Mouse (Mus musculus) frontal cortex, postnatal 14 days (tissue): ENCODE measurements around the gene Bod1l.

Experiments used
- DNase-seq, 2 experiments: peaks; one replicate each; pipeline ENCODE4 v3.0.0; 2022; ENCODE audit warnings: low spot score in 2 of 2

Bod1l gene

DNA sequence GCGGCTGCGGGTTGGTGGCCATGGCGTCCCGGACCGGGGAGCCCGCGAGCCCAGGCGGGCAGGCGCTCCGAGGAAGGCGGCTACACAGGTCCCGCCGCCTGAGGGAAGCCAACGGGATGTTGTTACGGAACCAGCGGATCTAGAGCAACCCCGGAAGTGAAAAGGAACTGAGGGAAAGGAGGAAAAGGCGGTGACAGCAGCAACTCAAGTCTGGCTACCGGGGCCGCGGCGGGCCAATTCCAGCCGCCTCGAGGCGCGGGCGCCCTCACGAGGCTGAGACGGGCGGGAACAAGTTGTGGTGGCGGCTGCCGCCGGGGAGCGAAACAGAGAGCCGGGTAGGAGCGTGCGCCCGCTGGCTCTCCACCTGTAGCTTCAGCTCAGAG, at the start of gene Bod1l:
Gene Bod1l (minus strand): TSS at position 169 of the 383 bp plus-strand sequence.
- DNase-seq = peak; percentile 94 to 96

DNA sequence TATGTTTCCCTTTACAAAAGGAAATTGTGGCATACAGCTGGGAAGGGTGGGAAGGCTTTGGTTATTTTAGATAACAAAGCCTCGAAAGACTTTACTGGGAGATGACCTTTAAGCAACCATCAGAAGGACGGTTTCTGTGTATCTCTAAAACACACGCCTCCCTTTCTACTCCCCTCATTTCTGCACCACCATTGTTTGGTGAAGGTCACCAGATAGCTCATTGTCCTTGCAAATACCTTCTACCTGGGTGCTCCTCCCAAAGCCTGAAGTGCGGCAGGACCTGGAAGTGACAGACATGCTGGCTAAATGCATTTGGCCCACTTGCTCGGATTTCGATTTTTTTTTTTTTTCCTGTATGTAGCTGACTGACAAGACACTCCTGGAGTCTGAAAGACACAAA, 49.2 kb upstream of the Bod1l start:
- no peak for DNase-seq

DNA sequence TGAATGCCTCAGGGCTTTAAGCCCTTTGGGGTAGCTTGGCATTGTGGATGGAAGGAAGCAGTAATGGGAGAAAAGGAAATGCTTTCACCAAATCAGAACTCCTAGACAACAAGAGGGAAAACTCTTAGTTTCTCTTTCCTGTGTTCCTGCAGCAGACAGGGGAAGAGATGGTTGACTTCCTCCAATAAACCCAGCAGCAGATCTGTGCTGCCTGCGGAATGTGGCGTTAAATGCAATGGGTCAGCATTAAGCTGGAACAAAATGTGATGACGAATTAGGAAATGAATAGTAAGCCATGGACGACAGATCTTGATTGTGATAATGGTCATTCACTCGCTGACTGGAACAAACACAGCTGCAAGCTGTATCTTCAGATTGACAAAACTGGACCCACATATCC, 46.8 kb upstream of the Bod1l start:
- no peak for DNase-seq

DNA sequence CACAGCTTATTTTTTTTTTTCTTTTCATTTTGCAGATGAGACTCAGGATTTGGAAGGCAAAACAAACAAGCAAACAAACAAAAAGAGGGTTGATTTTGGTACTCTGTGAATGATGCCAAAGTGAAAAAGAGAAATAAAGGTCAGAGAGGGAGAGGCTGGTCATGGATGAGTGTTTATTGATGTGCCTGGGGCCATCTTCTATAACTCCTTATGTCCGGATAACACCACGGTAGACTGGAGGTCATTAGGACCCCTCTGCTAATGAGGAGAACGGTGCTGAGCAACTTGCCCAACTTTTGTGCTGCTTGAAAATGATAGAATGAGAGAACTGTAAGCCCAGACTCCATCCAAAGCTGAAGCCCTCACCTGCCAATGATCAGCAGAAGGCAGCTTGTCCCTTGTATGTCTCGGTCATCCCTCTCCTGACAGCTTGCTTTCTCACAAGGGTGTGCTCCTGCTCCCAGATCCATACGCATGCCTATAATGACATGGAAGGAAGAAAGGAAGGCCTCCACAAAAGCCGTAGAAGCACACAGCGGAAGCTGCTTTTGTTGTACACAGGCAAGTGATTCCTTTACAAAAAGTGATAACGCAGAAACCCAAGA, 45.2 kb upstream of the Bod1l start:
- no peak for DNase-seq

DNA sequence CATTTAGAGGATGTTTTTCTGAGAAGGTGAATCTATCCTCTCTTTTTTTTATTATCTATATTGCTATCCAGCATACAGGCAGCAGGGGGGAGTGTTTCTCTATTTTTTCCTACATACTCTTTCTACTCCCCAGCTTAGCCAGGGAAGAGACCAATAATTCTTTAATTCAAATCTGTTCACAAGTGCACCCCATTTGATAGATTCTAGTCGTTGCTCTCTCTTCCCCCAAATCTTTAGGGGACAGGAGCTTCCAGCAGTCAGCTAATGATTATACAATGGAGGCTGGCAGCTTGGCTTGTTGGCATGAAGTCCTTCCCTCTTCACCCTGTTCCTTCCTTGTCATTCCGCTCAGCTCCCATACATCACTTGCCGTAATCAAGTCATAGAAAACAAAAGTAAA, 44.7 kb upstream of the Bod1l start:
- peak in 1 of 2 experiments; percentile 11 for DNase-seq

DNA sequence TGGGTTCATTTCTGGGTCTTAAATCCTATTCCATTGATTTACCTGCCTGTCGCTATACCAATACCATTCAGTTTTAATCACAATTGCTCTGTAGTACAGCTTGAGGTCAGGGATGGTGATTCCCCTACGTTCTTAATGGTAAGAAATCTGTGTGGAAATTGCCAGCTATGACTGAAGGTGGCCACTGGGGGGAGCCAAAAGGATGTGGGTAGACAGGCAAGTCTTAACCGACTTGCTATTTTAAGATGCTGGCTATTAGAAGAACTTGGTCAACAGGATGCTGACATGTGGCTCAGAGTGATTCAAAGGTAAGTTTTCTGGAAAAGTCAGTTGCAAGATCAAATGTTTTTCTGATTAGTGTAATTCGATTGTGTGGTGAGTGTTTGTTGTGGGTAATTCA, 43.6 kb upstream of the Bod1l start:
- DNase-seq = peak; percentile 25 to 72

DNA sequence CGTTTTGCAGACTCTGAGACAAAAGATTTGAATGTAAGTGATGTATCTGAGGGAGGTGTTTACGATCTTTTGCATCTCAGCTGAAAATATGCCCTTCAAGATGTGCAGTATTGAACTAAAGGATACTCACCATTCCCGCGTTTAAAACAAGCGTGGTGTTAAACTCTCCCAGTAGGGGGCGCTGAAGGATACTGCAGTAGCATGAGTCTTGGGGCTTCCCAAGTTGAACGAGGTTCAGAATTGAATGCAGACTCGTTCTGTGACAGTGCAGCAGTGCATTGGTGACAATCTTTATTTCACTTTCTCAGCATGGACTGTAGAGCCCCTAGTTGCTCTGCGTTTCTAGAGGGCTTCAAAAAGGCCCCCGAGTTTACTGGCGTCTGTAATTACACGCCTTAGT, 40.4 kb upstream of the Bod1l start:
- peak in 1 of 2 experiments; percentile 60 for DNase-seq

DNA sequence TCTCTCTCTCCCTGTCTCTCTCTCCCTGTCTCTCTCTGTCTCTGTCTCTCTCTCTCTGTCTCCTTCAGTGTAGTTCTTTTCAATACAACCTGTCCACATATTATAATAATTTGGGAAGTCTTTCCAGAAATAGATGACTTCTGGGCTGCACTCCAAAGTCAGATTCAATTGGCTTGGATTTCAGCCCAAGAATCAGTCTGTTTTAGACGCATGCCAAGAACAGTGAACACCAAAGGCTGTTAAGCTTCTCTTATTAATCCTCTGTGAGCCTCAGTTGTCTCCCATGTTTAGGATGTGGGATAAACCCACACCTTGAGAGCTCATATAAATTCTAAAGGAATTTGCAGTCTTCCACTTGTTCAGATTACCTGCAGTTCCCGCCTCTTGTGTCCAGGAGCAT, 27.0 kb upstream of the Bod1l start:
- DNase-seq = no peak

DNA sequence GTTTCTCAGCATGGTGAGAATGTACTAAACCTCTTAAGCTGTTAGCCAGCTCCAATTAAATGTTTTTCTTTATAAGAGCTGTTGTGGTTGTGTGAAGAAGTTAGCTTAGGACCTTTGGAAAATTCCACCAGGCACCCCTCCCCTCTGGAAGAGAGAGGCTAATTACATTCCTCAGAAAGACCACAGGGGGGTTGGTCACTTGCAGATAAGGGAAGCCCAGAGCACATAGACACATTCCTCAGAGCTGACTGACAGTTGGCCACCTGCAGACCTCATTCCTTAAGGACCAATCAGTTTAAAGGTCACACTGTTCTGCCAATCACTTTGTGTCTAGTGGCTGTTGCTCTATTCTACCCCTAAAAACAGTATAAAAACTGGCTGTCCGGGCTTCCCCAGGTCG, 11.7 kb upstream of the Bod1l start:
- DNase-seq = no peak

DNA sequence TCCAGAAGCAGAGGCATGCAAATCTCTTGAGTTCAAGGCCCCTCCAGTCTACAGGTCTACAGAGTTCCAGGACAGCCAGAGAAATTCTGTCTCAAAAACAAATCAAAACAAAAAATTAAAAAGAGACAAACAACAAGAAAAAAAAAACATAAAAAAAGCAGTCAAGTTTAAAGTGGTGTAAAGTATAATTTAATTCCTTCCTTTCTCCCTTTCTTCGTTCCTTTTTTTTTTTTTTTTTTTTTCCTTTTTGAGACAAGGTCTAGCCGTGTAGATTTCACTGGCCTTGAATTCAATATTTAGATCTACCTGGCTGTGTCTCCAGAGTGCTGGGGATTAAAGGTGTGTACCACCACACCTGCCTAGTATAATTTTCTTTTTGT, 1.4 kb upstream of the Bod1l start:
- DNase-seq = no peak

DNA sequence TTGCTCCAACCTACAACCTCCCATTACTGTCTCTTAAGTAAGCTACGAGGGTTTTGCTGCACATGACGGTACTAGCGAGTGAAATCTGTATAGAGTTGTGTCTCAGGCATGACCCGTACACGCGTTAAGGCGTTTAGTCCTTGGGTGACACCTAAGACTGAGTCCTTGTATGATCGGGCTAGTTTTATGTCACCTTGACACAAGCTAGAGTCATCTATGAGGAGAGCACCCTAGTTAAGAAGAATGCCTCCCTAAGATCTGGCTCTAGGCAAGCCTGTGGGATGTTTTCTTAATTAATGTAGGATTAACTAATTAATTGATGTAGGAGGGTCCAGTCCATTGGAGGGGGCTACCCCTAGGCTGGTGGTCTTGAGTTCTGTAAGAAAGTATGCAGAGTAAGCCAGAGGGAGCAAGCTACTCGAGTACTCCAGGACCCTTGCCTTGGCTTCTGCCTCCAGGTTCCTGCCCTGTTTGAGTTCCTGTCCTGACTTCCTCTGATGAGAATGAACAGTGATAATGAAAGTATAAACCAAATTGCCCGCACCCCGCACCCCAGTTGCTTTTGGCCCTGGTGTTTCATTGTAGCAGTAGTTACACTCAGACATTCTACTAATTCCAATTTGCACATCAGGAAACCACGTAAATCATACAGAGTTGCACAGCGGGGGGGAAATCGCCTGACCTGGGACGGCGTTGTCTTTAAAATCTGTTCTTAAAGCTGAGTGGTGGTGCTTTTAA, 874 bp upstream of the Bod1l start:
- DNase-seq = peak in 1 of 2 experiments; percentile 4

DNA sequence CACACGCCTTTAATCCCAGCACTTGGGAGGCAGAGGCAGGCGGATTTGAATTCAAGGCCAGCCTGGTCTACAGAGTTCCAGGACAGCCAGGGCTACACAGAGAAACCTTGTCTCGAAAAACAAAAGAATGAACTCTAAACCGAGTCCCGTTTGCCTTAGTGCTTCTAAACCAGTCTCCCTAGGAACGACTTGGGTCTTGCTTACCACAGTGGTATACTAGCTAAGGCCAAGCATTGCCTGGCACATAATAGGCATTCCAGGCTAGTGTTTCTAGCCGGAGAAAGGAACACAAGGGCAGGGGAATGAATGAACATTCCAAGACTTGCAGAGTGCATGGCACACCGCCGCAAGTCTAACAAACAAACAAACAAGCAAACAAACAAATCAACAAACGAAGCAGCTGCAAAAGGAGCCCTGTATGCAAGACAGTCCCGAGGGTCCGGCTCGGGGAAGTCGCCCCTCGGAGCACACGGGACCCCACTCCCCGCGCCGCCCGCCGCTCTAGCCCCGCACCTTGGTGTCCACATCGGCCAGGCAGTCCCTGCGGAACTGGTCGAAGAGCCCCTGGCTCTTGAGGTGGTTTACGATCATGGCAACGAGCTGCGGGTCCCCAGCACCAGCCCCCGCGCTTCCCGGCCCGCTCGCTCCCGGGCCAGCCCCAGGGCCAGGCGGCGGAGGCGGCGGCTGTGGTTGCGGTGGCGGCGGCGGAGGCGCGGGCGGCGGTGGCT, 532 bp downstream of the Bod1l start:
- peak in 1 of 2 experiments; percentile 9 for DNase-seq

DNA sequence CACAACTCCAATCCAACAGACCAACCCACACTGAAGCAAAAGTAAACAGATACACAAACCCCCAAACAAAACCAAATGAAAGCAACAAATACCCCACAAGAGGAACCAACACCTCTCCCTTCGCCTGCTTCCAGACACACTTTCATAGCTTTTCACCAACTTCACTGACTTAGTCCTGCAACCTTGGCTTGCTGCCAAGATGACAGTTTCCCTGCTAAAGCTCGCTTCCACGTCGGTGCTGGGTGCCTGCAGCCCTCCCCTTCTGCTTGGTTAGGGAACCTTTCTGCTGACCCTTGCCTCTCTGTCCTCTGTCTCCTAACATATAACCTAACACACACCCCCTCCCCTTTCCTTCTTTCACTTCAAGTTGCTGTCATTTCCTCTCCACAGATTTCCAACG, 1.4 kb downstream of the Bod1l start:
- no peak for DNase-seq

DNA sequence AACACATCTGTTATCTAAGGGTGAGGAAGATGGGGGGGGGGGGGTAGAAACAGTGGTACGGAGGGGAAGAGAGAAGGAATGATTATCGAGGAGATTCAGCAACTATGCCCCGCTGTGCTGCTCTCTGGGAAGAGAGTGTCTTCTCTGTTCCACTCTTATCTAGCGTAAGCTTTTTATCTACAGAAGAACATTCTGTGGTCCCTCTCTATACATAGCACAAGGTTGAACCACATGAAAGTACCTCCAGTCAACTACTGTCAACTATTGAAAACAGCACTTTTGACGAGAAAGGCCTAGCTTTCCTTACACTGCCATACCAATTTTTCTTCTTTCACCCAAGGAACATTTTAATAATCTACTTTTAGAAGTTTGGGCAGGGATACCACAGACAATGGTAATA, 2.4 kb downstream of the Bod1l start:
- no peak for DNase-seq

DNA sequence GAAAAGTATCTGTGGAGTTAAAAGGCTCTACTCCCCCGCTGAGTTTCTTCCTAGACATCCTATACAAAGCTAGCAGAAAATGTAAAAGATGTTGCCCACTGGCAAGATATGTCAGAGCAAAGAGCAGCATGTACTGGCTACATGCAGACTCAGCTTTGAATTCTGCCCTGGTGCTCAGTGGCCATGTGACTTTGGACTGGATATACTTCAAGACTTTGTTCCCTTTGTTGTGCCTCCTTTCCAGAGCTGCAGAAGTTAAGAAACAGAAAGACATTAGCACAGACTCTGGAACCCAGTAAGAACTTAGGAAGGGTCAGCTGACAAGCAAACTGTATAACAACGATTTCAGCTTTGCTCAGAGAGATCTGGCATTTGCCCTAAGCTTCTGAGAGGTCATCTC, 14.0 kb downstream of the Bod1l start:
- no peak for DNase-seq

DNA sequence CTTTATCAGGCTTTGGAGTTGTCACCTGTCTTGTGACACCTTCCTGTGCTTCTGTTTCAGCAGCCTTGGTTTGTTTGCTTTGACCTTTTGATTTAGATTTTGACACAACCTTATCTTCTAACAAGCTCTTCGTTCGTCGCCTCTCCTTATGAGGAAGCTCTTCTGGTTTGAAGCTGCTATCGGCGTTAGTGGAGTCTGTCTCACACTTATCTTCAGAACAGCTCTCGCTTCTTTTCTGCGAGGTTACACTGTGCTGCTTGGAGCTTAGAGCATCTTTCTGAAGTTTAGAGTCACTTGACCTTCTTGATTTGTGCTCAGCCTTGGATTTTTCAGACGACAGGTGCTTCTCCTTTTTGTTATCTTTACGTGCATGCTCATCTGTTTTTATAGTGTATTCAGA, 23.0 kb downstream of the Bod1l start:
- no peak for DNase-seq

DNA sequence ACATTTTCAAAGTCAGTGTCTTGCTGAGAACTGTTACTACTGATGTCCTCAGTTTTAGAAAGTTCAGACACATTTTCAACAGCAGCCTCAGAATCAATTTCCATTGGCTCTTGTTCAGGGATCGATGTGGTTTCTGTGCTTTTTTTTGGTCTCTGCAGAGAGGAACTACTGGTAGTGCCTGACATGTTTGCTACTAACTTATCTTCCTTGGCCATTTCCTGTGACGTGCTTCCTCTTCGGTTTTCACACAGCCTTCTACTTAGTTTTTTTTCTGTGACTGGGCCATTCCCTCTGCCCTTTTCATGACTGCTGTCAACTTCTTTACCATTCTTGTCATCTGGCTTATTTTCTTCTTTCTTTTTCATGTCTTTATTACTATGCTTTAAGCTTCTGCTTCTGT, 23.6 kb downstream of the Bod1l start:
- no peak for DNase-seq

DNA sequence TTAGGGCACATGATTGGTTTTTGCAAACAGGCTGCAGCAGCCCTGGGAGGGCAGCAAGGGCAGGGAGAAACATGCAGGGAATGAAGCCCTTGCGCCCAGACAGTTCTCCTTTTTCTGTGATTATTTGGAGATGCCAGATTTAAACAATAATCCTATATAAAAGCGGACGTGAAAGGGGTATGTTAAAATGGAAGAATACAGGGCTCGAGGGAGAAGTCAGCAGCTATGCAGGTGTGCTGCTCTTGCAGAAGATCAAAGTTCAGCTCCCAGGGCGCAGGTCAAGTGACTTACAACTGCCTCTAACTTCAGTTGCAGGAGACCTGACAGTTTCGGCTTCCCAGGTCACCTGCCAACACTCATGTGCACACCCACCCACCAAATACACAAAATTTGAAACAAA, 31.6 kb downstream of the Bod1l start:
- DNase-seq = no peak

DNA sequence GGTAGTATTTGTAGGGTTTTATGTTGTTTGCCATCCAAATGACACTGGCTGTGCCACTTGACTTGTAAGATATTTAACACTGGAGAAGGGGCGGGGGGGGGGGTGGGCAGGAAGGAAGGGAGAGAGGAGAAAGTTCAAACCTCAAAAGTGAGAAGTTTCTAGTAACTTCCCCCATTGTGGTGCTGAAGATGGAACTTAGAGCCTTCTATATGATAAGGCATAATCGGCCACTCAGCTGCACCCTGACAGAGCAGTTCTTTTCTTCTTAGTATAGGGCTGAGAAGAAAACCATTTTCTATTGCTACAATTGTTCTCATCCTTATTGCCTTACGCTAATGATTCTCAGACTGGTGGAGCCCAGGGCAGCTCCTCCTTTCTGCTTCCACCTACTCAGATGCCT, 32.8 kb downstream of the Bod1l start:
- no peak for DNase-seq

DNA sequence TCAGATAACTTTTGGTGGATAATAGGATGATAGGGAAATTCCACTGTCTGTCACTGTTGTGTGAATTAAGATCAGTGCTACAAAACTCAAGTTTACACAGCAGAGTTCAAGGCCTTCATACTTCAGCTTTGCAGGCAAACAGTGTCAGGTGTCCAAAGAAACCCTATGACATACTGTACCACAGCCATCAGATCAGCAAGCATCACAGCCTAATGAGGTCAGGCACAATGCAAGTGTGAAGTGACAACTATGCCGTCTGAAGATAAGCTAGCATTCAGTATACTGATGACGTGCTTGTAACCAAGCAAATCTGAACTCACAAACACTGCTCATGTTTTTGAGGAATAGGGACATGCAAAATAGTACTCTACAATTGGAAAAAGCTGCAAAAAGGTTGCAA, 36.7 kb downstream of the Bod1l start:
- DNase-seq = no peak

DNA sequence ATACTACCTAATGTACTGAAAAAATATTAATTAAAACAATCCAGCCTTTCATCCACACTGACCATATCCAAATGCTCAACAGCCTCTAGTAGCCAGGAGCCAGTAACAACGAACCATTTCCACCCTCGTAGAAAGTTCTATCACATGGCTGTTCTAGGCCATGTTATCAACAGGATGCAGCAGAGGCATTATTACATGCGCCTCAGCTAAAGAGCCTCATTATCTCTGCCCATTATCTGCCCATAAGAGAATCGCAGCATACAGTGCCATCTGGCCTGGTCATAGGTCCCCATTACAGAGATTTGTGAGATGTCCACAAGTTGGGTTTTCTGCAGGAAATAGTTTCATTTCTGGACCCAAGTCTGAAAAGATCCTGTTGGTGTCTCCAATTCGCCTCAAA, 37.9 kb downstream of the Bod1l start:
- no peak for DNase-seq

DNA sequence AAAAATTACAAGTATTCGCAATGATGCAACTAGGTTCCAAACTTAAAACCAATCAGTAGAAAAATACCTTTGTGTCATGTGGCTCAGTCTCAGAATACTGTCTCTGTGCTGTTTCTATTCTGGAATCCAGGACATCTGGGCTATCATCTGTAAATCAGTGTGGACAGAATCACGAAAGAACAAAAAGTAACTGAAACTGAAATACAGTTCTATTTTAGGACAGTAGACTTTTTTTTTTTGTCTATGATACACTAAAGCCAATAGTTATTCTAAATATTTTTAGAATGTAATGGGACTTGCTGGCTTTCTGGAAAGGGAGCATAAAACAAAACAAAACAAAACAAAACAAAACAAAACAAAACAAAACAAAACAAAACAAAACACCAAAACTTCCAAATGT, 39.0 kb downstream of the Bod1l start:
- DNase-seq = no peak

DNA sequence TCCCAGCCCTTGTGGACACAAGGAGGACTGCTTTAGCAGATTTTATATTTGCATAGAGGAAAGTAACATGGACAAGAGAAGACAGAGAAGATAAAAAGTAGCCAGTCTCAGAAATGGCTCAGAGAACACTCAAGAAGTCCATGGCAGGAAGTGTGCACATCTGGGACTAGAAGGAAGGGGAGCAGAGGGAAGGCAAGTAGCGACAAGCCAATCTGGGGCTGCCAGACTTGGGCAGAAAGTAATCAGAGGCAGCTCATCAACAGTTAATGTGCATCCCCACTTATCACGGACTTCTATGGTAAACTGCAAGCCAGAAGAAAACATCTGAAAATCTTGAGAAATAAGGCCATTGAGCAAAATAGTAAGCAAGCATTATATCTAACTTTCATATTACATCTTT, 39.5 kb downstream of the Bod1l start:
- no peak for DNase-seq
